Mouse (Mus musculus) cerebellum, adult 2 months (tissue): ENCODE measurements at regions not wholly inside any gene's neighbourhood (a gene's known extent, or its start where the extent isn't known, plus 50 kb on each side); places are given as distances from the start of the nearest gene placed in this dataset.
A peak's percentile ranks its signal among the peaks of the same experiment; 100 is the strongest.
"Not testable (repeated sequence)": the region's sequence is repeated elsewhere in the genome, so short reads cannot be mapped to it uniquely, and the experiment has no call there.

Experiments
- DNase-seq, 2 experiments: peaks; one replicate each; pipeline ENCODE4 v3.0.0; 2021
- H3K27ac ChIP-seq: fragments of 200-500 bp; 2 replicates; pipeline ENCODE4 v1.5.1; 2012; ENCODE audit warnings: low read length, control low read depth, inconsistent platforms; ENCODE audit not compliant: insufficient read depth
- H3K27me3 ChIP-seq: fragments of 200-500 bp; 2 replicates; pipeline ENCODE4 v1.6.1; 2012; ENCODE audit warnings: inconsistent platforms, mild to moderate bottlenecking, low read length, moderate library complexity; ENCODE audit not compliant: control insufficient read depth, insufficient read depth
- H3K4me1 ChIP-seq: fragments of 200-500 bp; 2 replicates; pipeline ENCODE4 v1.6.1; 2011; ENCODE audit warnings: low read length; ENCODE audit not compliant: control insufficient read depth, insufficient read depth
- H3K4me3 ChIP-seq: fragments of 200-500 bp; replicated peaks from 2 replicates; pipeline ENCODE3; 2011; ENCODE audit warnings: mild to moderate bottlenecking, low read depth, low read length, control low read depth; ENCODE audit not compliant: insufficient read depth
- CTCF ChIP-seq: fragments of 200-500 bp; IDR thresholded peaks from 2 replicates; pipeline ENCODE4 v1.5.1; 2011; ENCODE audit warnings: low read depth, mild to moderate bottlenecking, control low read depth, low read length, moderate library complexity, borderline replicate concordance; ENCODE audit not compliant: insufficient read depth
- POLR2A ChIP-seq: fragments of 200-500 bp; IDR thresholded peaks from 2 replicates; pipeline ENCODE4 v1.6.1; 2011; ENCODE audit warnings: low read length, control low read depth, borderline replicate concordance; ENCODE audit not compliant: insufficient read depth
- WGBS: fragments of 180-500 bp; shearing (Covaris S2); methylation state at CpG from one replicate; pipeline ENCODE4 v1.1.7; 2018; 5-methylcytosine and 5-hydroxymethylcytosine counted together

GRCm38 (mm10) chrX:50504047-50504446, 75.7 kb upstream of the Olfr1324 start:
- no peaks in the 10 kb centered on the region for H3K4me1 ChIP-seq
- H3K27me3 ChIP-seq: no peaks in the 10 kb centered on the region
- 21% methylated on average over 3 of the region's 3 CpGs for WGBS
- DNase-seq: no peak
- no peak overlapping the region for H3K27ac ChIP-seq
- no peak overlapping the region for H3K4me3 ChIP-seq
- no peak for TF ChIP-seq POLR2A
- TF ChIP-seq CTCF: no peak

- peak in 1 of 2 experiments; percentile 3 for DNase-seq
- no peaks in the 10 kb centered on the region for H3K4me1 ChIP-seq
- TF ChIP-seq POLR2A: no peak
- TF ChIP-seq CTCF: no peak
- no peak overlapping the region for H3K27ac ChIP-seq
- no peak overlapping the region for H3K4me3 ChIP-seq
- no peaks in the 10 kb centered on the region for H3K27me3 ChIP-seq
- 39% methylated on average over 1 of the region's 1 CpGs for WGBS
Measured at GRCm38 (mm10) chrX:50501181-50501580, 72.9 kb upstream of the Olfr1324 start.

GRCm38 (mm10) chrX:50490477-50490967, 62.2 kb upstream of the Olfr1324 start:
- H3K27me3 ChIP-seq, H3K4me1 ChIP-seq, H3K27ac ChIP-seq, H3K4me3 ChIP-seq, DNase-seq: not testable (repeated sequence)
- 77% methylated on average over 9 of the region's 9 CpGs for WGBS
